Mouse (Mus musculus) testis, postnatal 10 days (tissue): Measurements from ENCODE around the gene Bcorl1.

Experiments
- DNase-seq: peaks from one replicate; pipeline ENCODE4 v3.0.0; 2021; ENCODE audit warnings: low spot score

The Bcorl1 gene

GRCm38 (mm10) chrX:48341141-48341540 is at the start of gene Bcorl1:
TSS of gene Bcorl1 (plus strand) at chrX:48341358.
- peak; percentile 73 for DNase-seq

- no peak for DNase-seq
These were observed 49.7 kb upstream of the Bcorl1 start for GRCm38 (mm10) chrX:48291413-48291812.

DNA sequence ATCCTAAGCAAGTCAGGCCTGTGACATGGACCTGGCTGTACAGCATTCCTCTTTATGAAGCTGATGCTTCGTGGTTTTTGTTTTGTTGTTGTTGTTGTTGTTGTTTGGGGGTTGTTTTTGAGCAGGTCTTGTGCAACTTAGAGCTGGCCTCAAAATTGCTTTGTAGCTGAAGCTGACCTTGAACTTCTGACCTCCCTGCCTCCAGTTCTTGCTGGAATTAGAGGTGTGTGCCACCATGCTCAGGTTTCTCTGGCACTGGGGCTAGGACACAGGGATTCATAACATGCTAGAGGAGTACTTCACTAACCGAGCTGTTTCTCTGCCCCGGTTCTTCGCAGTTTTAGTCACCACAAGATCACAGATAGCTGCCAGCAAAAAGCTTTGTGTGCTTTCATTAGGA is 35.8 kb upstream of the Bcorl1 start:
- DNase-seq, result no peak

DNA sequence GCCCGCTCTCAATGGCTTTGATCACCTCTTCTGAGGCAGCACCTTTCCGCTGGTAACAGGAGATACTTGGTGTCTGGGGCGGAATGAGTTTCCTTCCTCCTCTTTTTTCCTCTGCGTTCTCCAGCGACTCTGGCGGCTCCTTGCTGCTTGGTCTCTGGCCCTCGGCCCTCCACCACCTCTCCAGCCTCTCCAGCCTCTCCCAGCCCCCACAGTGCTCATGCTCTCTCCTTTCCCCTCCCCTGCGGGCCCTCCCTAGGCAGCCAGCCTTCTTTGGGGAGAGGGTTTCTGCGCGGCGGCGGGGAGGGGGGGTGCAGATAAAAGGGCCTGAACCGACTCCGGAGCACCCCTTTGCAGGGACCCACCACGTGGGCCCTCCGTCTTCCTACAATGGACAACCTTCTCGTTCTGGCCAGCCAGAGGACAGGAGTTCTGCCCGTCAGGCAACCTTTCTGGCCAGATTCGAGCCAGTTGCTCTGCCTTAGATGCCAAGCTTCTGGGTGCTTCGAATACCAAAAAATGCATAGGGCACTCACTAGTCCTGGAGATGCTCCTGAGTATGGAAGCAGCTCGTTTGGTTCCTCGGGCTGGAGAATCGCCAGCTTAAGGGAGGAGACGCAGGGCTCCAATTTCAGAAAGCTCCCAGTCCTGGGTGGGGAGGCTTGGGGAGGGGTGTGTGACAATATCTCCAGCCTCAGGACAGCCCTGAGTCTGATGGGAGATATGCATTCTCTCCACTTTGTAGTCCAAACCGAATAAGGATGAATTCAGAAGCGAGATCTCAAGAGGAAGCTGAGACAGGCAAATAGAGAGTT is 30.2 kb upstream of the Bcorl1 start:
- DNase-seq, result no peak

DNA sequence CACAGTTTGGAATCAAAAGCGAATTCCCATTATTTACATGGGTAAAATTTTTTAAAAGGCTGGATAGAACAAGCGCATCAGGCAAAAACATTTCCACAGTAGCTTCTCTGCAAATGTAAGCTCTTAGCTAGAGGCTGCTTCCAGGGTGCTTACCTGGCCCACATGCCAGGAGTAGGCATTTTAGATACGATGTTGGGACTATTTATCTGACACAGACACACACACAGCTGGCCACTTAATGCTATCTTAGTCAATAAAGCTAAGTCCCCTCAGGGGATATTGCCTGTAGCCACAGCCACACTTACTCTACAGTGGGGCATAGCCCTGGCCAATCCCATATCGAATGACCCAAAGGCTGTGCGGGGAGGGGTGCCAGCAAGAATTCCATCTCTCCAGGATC is 29.4 kb upstream of the Bcorl1 start:
- DNase-seq, result no peak

DNA sequence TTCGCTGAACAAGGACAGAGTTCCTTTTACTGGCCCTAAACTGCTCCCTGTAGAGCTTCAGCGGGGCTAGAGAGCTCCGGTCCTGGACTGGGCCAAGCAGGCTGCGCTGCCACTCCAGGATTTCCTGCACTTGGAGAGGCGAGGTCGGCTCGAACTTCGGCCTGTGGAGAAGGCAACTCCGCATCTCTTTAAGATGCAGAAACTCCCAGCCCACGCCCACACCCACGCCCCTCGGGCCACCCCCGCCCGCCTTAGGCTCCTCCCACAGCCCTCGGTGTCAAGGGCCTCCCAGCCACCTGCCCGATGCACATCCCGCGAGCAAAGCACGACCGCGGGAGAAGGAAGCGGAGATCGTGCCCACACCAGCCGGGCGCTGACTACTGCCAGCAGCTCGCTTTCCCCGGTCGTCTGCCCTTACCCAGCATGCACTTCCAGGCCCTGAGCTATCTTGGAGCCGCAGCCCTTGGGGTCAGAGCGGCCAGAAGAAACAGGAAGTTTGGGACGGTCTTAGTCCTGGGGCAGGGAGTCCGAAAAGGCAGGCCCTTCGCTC is 26.6 kb upstream of the Bcorl1 start:
- DNase-seq, result peak; percentile 85

- DNase-seq, result no peak
These were observed 23.7 kb upstream of the Bcorl1 start for GRCm38 (mm10) chrX:48317444-48317843.

DNA sequence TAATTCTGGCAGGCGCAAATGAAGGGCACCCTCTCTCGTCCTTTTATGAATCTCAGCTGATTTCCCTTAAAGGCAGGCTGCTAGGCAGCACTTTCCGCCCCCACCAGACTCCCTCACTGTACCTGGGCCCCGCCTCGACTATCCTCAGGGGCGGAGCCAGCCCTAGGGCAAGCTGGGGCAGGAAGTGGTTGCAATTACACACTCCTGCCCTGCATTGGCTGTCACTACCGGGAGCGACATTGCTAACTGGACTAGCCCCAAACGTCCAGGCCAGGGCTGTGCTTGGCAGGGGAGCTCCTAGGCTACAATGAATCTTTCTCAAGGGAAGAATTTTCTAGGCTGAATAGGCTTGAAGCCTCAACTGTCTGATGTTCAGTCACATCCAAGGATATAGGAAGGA is 23.0 kb upstream of the Bcorl1 start:
- DNase-seq, result no peak

DNA sequence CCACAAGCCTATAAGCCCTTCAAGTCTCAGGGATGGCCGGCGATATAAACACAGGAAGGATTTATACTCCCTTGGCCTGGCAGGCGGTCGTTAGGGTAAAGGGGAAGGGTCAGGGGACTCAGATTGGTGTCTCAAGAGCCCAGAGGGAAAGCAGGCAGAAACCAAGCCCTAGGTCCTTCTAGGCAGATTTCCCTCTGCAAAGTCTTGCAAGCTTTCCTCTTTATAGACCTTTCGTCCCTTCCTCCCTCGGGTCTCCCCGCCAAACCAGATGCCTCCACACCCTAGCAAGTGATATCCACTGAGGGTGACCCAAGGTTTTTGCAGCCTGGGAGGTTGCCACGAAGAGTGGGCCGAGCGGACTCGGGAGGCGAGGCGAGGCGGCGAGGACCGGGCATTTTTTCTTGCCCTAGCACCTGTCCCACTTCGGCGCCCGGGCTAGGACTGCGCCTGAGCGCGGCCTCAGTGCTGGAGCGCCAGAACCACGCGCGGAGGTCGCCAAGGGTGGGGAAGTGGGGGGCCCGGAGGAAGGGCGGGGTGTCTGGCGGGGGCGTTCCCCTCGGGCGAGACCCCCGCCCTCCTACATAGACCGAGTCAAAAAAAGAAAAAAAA is 613 bp upstream of the Bcorl1 start:
- DNase-seq, result peak; percentile 52

DNA sequence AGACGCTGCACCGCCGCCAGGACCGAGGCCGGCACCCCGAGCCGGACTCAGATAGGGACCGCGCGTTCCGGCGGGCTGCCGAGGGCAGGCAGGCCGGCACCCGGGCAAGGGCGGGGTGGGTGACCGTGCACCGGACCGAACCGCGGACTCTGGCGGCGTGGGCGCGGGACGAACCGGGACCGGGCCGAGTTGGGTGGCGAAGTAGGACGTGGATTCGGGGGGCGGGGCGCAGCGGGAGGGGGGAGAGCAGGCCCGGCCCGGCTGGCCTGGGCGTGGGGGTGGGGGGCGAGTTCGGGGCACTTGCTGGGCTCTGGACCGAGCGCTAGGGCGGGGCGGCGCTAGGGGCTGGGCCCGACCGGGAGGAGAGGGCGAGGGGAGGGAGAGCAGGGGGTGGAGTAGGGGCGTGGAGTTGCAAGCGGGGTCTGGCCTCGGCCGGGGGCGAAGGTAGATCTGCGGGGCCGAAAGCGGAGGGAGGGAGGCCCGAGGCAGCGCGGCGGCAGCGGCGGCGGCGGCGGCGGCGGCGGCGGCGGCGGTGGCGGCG is 533 bp downstream of the Bcorl1 start:
- DNase-seq, result peak; percentile 79

- peak; percentile 37 for DNase-seq
These were observed 1.6 kb downstream of the Bcorl1 start for GRCm38 (mm10) chrX:48342731-48343130.

GRCm38 (mm10) chrX:48343461-48343952 is 2.3 kb downstream of the Bcorl1 start:
- peak; percentile 89 for DNase-seq

GRCm38 (mm10) chrX:48343966-48344642 is 2.9 kb downstream of the Bcorl1 start:
- peak; percentile 47 for DNase-seq

DNA sequence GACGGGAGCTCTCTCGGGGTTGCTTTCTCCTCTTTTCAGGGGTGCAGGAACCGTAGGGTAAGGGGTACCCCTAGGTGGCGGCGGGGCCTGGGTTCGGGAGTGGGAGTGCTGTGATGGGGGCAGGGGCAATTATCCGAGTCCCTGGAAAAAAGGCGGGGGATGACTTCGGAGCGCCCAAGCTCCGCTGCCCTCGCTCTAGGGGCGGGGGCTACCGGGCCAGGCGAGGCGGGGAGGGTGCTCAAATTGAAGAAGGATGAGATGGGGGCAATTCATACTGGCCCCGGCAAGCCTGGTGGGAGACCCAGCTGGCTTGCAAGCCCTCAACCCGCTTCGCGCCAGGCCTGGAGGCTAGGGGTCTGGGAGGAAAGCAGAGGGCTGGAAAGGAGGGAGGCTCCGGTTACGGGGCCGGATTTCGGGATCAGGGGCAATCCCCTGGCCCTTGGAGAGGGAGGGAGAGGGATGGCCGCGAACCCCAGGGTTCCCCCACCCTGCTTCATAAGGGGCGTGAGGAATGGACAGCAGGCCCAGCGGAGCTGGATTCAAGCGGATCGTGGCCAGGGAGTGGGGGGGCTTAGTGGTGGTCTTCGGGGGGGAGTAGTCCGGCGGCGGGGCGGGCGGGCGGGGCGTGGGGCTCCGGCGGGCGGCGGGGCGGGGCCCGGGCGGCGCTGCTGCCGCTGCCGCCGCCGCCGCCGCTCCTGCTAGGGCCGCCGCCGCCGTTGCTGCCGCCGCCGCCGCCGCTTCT is 3.7 kb downstream of the Bcorl1 start:
- peak; percentile 50 for DNase-seq

DNA sequence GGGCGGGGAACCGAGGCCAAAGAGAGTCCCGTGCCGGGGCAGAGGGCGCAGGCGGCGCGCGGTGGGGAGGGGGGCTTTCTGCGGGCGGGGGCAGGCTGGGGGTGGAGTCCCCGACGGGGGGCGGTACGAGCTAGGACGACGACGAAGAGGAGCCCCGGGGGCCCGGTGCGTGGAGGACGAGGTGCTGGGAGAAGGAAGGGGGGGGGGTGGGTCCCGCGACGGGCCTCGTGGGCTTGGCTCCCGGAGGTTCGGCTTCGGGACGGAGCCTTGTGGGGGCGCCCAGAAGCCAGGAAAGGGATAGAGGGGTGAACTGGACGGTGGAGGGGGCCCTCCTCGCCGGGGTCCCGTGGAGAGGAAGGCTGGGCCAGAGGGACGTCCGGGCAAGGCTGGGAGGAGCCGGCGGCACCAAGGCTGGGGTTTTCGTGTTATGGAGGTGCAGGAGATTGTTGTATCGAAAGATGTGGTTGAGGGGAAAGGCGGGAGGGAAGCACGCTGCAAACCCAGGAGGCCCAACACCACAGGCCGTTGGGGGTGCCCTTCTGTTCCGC is 4.3 kb downstream of the Bcorl1 start:
- DNase-seq, result no peak

DNA sequence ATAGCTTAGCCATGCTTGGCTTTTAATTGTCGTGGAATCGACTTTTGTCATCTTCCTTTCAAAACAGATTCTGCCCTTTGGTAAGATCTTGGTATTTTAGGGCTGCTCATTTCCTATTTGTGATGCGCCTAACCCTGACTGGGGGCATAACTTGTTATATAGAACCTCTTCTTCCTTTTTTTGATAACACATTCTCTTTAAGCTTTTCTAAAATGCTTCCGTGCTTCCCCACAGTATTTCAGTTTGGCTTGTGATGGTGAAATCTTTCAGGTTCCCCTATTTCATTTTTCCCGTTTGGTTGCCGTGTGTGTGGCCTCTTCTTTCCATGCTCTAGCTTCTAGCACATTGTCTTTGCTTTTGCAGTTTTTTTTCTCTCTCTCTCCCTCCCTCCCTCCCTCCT is 14.2 kb downstream of the Bcorl1 start:
- DNase-seq, result no peak

- no peak for DNase-seq
These were observed 24.8 kb downstream of the Bcorl1 start for GRCm38 (mm10) chrX:48365836-48366577.

DNA sequence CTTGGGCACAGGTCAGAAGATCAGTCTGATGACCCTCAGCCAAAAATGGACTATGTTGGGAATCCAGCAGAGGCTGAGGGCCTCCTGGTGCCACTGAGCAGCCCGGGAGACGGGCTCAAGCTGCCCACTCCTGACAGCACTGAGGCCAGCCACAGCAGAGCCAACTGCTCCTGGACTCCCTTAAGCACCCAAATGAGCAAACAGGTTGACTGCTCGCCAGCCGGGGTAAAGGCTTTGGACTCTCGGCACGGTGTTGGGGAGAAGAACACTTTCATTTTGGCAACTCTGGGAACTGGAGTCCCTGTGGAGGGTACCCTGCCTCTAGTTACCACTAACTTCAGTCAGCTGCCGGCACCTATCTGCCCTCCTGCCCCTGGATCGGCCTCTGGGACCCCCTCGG is 26.7 kb downstream of the Bcorl1 start:
- DNase-seq, result no peak

DNA sequence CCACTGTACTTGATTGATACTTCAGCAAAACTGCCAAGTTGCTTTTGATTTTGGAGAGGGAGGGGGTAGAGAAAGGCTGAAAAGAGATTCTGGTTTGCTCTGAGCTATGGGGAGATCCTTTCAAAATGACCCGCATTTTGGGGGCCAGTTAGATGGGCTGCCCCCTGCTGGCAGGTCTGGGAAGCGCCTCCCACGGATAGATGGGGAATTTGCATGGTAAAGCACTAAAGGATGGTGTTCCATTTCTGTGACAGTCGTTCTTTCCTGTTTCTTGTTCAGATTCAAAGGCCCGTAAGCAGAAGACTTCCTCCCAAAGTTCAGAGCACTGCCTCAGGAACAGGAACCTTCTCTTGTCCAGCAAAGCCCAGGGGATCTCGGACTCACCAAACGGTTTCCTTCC is 42.5 kb downstream of the Bcorl1 start:
- peak; percentile 71 for DNase-seq

- no peak for DNase-seq
These were observed 44.8 kb downstream of the Bcorl1 start for GRCm38 (mm10) chrX:48385927-48386326.

GRCm38 (mm10) chrX:48389380-48389779 is 48.2 kb downstream of the Bcorl1 start:
- no peak for DNase-seq
